Mouse (Mus musculus) brain, embryonic 14.5 days (tissue): ENCODE measurements around the gene Pacsin1.

ENCODE experiments used
- CTCF ChIP-seq: fragments of 200-500 bp; IDR thresholded peaks from 2 replicates; pipeline ENCODE4 v1.5.1; 2012; ENCODE audit warnings: inconsistent platforms, mild to moderate bottlenecking, moderate library complexity, borderline replicate concordance; ENCODE audit not compliant: insufficient read depth, insufficient read length; ENCODE audit errors: extremely low read depth
- POLR2A ChIP-seq: fragments of 200-500 bp; IDR thresholded peaks from 2 replicates; pipeline ENCODE4 v1.6.1; 2012; ENCODE audit warnings: mild to moderate bottlenecking, inconsistent platforms, borderline replicate concordance; ENCODE audit not compliant: poor library complexity, insufficient read depth, insufficient read length, severe bottlenecking; ENCODE audit errors: extremely low read depth

GRCm38 (mm10) chr17:27671720-27672119 is 16.4 kb downstream of the Pacsin1 start:
- TF ChIP-seq POLR2A (no peak), CTCF (no peak)
